Mouse (Mus musculus) testis, postnatal 10 days (tissue): ENCODE results near the gene Cdk13.

Experiments
- DNase-seq: peaks from one replicate; pipeline ENCODE4 v3.0.0; 2021; ENCODE audit warnings: low spot score

The Cdk13 gene

DNA sequence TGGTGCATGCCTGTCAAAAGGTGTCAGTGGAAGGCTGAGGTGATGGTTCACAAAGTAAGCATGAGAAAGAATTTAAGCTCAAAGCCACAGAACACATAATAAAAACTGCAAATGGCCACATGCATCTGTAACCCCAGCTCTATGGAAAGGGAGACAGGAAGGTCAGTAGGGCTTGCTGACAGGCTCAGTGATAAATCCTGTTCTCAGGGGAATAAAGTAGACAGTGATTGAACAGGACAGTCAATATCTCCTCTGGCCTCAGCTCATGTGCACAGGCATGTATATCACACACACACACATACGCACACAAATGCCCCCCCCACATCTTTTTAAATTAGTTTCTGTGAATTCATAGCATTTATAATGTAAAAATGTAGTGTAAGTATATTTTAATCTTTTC, 42.5 kb downstream of the Cdk13 start:
- DNase-seq, result no peak

DNA sequence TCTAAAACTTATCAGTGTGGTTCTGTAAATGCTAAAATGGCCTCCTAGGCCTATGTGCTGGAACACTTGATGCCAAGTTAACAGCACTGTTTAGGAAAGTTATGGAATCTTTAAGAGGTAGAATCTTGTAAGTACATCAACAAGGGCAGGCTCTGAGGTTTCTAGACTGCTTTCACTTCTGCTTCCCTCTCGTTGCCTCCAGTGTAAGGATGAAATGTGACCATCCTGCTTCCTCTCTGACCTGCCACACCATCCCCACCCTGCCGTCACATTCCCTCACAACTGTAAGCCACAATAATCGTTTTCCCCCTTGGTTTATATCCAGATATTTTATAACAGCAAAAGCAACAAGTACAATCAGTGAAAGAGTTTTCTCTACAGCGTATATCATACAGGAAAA, 49.9 kb downstream of the Cdk13 start:
- no peak for DNase-seq

DNA sequence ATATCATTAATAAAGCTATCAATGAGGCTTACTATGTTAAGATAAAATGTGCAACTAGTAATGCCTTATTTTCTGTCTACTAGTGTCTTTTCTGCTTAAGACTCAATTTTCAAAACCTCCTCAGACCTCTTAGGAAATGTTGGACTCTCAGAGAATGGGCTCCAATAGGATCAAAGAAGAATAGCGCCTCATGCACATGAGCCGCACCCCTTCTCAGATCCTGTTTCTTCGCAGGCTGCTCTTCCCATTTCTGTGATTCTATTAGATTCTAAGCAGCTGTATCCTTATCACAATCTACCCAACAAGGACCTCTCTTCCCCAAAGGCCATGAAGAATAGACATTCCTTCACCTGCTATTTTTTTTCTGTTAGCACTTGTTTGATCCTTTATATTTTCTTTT, 76.1 kb downstream of the Cdk13 start:
- DNase-seq, result no peak

GRCm38 (mm10) chr13:17727922-17728321, 77.0 kb downstream of the Cdk13 start:
- no peak for DNase-seq

DNA sequence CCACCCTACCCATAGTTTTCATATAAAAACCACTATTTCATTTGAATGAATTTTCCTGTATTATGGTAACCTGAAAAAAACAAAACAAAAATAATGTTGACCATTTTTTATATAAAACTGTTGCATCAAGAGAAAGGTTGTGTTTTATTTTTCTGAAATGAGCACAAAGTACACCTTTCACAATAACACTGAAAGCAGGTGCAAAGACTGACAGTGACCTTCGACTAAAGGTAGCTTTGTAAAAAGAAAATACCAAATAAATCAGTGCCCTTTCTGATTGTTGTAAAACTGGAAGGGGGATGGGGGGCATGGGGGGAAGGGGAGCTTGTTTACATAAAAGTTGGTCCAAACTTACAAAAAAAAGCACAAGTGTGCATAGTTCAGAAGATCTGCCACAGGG, 87.5 kb downstream of the Cdk13 start:
- no peak for DNase-seq

DNA sequence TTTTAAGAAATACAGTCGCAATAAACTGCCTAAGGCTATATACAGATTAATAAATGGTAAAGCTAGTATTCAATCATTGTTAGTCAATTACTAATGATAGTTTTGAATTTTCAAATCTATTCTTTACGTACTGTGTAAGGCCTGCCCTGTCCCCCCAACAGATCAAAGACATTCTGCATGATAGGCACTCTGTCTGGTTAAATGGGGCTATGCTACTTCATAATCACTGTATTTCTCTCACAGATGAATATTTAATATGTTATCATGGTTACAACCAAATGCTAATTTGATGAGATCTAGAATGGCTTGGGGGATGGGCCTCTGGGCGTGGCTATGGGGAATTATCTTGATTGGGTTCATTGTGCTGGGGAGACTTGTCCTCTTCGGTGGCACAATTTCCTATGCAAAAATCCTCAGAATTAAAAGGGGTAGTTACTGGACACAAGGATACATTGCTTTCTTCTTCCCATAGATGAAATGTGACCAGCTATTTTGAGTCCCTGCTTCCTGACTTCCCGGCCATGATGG, 96.0 kb downstream of the Cdk13 start:
- DNase-seq, result no peak

- DNase-seq, result no peak
Observed at GRCm38 (mm10) chr13:17705188-17705826, 99.6 kb downstream of the Cdk13 start.

DNA sequence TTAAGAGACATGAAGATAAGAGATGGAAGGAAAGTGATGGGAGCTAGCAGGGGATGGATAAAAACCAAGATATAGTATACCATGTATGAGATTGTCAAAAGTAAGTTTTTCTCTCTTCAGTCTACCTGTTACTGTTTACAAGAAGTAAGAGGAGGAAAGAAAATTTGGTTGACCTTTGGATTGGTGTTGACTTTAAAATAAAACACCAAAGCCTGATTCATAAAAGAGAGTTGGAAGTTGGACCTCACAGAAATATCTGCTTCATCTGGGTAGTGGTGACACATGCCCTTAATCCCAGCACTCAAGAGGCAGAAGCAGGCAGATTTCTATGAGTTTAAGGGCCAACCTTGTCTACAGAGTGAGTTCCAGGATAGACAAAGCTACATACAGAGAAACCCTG, 102.6 kb downstream of the Cdk13 start:
- DNase-seq, result no peak

DNA sequence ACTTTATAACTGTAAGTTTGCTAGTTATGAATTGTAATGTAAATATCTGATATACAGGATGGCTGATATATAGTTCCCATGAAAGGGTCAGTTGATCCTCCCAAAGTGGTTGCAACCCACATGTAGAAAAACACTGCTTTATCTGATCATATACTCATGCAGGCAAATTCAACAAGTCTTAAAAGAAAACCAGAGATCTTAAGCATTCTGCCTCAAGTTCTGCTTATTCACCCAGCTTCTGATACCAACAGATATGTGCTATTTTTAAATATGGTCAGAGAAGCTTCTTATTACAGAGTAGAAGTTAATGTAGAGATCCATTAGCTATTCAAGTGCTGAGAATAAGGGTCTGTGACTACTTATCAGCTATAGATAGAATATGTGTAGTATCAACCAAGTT, 103.6 kb downstream of the Cdk13 start:
- DNase-seq, result no peak

- no peak for DNase-seq
Observed at GRCm38 (mm10) chr13:17700090-17700715, 104.7 kb downstream of the Cdk13 start.

DNA sequence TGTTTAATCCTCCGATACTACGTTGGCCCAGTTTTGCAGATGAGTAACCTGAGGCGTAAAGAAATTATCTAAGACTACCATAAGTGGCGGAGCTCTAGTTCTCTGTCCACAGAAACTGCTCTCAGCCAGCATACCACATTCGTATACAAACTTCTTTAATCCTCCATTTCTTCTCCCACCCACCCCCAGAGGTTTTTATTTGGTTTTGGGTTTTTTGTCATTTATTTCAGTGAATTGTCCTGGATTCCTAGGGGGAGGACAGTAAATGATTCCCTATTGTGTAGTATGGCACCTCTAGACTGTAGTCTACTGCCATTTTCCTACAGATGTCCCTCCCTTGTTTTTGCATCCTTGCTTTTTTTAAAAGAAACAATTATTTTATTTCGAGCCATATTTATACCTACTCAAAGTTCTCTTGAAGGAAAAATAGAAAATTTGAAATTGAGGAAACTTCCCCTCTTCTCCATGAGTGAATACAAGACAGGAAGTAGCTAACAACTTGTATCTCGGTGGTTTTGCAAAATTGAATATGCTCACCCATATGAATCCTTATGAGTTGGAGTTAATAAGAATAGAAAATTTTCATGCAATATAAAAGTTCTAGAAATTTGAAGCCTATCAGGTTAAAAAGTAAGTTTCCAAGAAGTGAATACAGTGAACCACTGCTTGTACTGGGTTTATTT, 108.9 kb downstream of the Cdk13 start:
- DNase-seq, result no peak

DNA sequence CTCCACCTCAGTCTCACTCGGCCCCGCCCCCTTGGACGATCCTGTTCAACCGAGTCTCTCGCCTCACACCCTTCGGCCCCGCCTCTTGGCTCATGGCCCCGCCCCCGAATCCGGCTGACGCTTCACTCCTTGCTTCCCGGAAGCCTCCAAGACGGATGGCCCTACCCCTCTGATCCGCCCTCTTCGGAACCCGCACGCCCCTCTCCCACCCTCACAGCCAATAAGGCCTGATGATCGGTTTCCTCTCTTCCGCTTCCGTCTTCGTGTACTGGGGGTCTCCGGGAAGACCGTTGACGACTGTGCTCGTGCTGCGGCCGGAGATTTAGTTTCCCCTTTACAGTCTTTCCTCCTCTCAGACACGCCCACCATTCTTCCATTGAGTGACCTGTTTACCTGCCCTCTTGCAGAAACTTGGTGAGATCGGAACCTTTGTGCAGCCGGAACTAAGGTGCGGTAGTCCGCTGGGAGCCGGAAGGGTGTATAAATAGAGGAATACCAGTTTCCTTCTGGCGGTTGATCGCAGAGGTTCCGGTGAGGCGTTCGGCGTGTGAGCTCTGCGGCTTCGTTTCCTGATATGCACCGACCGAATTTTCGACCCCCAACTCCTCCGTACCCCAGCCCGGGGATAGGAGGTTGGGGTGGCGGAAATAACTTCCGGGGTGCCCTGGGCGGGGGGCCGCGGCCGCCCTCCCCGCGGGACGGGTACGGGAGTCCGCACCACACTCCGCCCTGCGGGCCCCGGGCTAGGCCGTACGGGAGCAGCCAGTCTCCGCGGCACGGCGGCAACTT, 109.8 kb downstream of the Cdk13 start, which contains the start of the genes Mplkip and Sugct:
TSS of gene Mplkip (plus strand) at position 282 of the 789 bp plus-strand sequence.
TSS of gene Sugct (minus strand) at position 643 of the 789 bp plus-strand sequence.
- DNase-seq, result peak; percentile 100

DNA sequence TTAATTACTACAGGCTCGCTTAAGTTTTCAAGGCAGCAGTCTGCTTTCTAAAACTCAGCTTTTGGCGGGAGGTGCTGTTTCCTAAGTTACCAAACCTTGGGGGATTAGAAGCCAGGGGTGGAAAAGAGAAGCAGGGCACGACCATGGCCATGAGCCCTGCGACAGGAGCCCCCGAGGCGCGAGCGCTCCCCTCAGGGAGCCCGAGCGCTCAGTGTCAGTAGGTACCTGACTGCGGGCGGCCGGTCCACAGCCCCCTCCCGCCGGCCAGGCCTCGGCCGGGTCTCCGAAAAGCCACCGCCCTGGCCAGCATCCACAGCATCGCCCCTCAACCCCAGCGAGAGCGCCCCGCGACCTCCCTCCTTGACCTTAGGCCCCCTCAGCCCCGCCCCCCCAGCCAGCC, 110.5 kb downstream of the Cdk13 start:
- DNase-seq, result no peak

DNA sequence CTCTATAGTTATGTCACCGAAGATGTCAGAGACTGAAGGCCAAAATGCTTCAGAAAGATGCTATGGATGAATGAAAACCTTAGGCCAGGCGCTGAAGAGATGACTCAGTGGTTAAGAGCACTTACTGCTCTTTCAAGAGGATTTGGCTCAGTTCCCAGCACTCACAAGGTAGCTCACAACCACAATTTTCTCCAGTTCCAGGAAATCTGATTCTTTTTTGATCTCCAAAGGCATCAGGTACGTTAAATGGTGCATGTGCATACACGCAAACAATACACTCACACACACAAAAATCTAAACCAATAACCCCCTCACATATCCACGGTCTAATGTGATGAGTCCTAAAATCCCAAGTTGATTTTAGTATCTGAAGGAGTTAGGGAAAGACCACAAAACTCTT, 111.1 kb downstream of the Cdk13 start:
- DNase-seq, result no peak

DNA sequence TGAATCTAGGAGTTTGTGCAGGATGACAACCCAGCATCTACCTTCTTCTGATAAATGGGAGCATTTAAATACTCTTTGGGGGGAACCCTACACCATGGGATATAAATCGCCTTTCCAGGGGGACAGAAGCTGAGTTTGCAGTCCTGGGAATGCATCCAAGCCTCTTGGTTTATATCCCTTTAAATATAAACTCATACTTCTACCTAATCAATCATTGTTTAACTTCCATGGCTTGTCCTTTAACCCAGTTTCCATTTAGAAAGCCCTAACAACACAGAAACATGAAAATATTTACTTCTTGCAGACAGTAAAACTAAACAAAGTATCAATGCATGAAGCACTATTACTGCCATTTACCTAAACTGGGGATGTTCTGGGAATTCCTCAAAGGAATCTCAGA, 113.5 kb downstream of the Cdk13 start:
- DNase-seq, result no peak

DNA sequence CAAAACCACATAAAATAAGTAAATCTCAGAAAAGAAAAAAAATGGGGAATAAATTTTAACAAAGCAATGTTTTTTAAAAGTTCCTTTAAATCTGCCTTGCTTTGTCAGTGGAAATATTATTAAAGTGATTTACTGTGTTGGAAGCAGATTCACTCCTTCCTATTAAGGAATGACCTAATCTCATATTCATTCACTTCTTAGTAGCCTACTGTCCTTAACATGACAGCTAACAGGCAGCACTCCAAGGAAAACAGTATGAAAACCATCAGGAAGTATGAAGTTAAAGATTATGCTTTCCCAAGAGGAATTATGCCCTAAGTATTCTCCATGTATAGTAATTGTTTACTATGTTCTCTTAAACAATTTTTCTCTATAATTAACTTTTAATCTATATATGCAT, 114.2 kb downstream of the Cdk13 start:
- no peak for DNase-seq

DNA sequence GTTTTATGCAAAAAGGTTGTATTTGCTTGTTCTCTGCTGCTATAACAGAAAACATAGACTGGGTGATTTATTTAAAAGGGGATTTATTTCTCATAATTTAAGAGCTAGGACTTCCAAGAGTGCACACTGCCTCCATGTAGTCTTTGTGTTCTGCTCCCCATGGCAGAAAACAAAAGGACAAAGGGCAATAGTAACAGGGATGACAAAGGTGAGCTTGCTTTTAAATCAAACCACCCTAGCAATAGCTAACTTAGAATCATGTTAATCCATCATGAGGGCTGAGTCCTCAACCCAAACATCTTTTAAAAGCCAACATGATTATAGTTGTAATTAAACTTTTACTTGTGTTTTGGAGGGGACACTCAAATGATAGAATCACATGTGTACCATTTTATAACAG, 115.4 kb downstream of the Cdk13 start:
- no peak for DNase-seq

DNA sequence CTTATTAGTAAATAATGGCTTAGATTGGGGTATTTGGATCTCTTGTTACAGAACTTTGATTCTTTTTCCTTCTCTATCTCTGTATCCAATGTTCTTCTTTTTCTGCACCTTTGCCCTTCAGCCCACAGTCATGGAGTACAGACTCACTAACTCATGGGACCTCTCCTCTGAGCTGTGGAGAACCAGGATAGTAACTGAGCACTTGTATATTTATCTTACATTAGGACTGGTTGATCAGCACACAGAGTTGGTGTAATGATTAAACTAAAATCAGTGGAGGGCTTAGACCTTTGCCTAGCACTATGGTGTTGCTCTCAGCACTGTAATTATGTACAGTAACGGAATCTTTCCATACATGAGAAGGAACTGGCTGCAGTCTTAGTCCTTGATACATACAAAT, 133.8 kb downstream of the Cdk13 start:
- DNase-seq, result no peak

DNA sequence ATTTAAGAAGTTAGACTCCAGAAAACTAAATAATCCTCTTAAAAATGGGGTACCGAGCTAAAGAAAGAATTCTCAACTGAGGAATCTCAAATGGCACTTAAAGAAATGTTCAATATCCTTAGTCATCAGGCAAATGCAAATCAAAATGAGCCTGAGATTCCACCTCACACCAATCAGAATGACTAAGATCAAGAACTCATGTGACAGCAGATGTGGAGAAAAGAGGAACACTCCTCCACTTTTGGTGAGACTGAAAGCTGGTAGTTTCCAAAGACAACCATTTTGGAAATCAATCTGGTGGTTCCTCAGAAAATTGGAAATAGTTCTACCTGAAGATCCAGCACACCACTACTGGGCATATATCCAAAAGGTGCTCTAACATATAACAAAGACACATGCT, 137.5 kb downstream of the Cdk13 start:
- DNase-seq, result no peak
